Mouse (Mus musculus): ENCODE results near the gene Mink1.

The Mink1 gene

GRCm38 (mm10) chr11:70651391-70651790 is 88.7 kb downstream of the Mink1 start:
- in situ Hi-C loops (cut with MboI; ENCODE audit: low sequenced_read_pairs) = no loop called here

DNA sequence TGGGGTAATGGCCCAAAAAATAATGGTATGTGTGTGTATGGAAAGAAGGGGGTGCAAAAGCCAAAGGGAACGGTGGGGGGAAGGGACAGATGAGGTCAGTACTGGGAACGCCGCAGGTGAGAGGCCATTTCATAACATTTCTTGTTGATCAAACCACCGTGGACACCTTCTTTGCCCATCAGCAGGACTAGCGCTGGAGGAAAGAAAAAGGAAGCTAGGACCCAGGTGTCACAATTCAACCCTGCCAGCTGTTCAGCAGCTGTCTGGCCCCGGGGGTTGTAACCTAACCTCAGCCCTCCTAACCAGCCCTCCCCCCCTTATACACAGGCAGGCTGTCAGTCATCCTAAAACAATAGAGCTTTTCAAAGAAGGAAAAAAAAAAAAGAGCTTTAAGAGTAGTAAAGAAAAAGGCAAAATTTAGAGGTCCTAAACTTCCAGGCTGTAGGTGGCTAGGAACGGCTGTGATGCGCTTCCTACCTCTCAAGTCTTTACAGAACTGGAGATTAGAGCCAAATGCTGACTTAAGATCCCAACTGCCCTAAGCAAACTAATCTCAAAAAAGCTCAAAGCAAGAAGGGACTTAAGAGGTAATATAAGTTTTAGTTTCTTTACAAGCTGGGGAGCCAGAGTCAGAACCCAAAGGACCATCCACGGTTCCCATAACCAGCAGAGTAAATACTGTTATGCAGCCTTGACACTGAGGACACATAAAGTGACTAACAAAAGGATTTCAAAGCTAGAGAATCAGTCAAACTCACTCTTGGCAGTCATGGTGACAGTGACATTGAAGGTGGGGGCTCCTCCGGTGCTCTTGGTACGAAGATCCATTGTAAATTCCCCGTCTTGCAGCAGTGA is 89.6 kb downstream of the Mink1 start:
- in situ Hi-C loops (cut with MboI; ENCODE audit: low sequenced_read_pairs) = no loop called here

GRCm38 (mm10) chr11:70652884-70653344 is 90.2 kb downstream of the Mink1 start:
- in situ Hi-C loops (cut with MboI; ENCODE audit: low sequenced_read_pairs) = no loop called here

GRCm38 (mm10) chr11:70653345-70654197 is 90.9 kb downstream of the Mink1 start:
- in situ Hi-C loops (cut with MboI; ENCODE audit: low sequenced_read_pairs) = no loop called here

- in situ Hi-C loops (cut with MboI; ENCODE audit: low sequenced_read_pairs) = no loop called here
These were observed 91.7 kb downstream of the Mink1 start, which contains the start of gene Pfn1 for GRCm38 (mm10) chr11:70654198-70654922. Pfn1 (minus strand) TSS chr11:70654644.

DNA sequence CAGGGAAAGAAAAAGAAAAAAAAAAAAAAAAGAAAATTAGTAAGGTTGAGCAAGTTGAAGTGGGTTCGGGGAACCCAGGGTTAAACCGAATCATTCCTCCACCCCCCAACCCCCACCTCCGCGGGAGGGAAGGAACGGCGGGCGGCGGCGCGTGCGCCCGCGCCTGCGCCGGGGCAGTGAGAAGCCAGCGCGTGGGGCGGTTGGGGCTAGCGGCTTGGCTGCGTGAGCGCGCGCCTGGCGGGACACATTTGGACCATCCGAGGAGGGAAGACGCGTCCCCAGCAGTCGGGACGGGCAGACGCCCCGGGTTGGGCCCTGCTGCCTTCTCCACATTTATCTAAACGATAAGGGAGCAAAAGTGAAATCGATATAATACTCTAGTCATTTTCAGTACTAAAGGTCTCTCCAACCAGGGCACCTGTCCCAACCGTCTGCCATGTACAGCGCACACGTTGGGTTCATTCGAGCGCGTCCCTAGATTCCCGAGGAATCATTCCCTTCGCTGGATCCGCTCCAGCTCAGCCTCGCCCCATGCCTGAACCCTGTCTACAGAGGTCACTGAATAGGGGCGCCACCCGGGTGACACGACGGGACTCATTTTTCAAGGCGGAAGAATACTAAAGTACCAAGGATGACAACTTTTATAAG is 92.4 kb downstream of the Mink1 start:
- in situ Hi-C loops (cut with MboI; ENCODE audit: low sequenced_read_pairs) = no loop called here

DNA sequence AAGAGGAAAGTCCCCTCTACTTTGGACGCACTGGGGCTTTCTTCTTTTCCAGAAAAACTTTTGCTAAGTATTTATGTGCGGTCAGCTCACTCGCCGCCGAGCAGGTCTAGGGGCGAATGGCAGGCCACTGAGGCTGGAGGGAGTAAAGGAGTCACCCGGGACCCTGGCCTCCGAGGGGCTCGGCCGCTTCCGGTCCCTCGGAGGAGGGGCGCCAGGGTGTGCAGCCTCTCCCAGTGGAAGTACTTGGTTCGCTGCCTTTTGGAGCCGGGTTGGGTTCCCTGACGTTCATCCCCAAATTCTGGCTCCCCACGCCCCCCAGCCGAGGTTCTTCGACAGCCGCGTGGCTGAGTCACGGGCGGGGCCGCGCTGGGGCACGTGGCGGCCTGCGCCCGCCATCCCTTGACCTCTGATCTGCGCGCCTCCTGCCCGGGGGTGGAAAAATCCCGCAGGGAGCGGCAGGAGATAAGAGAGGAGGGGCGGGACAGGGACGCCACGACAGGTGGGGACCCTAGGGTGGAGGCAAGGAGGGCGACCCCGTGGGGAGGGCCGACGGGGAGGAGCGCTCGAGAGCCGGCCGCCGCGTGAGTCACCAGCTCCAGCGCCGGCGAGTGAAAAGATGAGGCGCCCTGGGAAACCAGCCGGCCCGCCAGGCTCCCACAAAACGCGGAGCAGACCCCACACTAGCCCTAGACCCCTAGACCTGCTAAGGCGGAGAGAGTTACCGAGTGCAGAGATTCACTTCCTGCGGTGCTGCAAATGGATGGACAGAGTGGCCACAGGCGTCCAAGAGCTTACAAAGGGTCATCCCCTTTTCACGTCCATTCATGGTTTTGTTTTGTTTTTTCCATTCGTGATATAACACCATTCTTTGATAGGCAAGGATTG is 93.1 kb downstream of the Mink1 start:
- in situ Hi-C loops (cut with MboI; ENCODE audit: low sequenced_read_pairs) = no loop called here

- in situ Hi-C loops (cut with MboI; ENCODE audit: low sequenced_read_pairs) = no loop called here
These were observed 93.8 kb downstream of the Mink1 start for GRCm38 (mm10) chr11:70656456-70656927.

- in situ Hi-C loops (cut with MboI; ENCODE audit: low sequenced_read_pairs) = no loop called here
These were observed 94.3 kb downstream of the Mink1 start, which contains the start of gene Eno3 for GRCm38 (mm10) chr11:70656964-70657363. Eno3 (plus strand) TSS chr11:70657202.

- in situ Hi-C loops (cut with MboI; ENCODE audit: low sequenced_read_pairs) = no loop called here
These were observed 94.9 kb downstream of the Mink1 start for GRCm38 (mm10) chr11:70657573-70657972.

DNA sequence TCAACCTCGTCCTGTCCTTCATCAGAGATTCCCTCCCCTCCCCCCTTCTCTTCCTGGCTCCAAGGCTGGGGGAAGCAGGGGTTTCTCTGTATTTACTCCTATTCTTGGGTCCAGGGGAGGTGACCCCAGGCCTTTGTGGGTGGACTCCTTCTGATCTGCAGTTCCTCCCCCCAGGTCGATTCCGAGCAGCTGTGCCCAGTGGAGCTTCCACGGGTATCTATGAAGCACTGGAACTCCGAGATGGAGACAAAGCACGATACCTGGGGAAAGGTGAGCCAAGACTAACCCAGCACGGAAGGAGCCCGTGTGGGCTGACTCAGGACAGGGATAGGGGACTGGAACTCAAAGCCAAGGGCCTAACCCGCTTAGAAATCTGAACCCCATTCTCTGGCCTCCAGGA is 95.3 kb downstream of the Mink1 start:
- in situ Hi-C loops (cut with MboI; ENCODE audit: low sequenced_read_pairs) = no loop called here

- in situ Hi-C loops (cut with MboI; ENCODE audit: low sequenced_read_pairs) = no loop called here
These were observed 95.8 kb downstream of the Mink1 start for GRCm38 (mm10) chr11:70658521-70658920.

DNA sequence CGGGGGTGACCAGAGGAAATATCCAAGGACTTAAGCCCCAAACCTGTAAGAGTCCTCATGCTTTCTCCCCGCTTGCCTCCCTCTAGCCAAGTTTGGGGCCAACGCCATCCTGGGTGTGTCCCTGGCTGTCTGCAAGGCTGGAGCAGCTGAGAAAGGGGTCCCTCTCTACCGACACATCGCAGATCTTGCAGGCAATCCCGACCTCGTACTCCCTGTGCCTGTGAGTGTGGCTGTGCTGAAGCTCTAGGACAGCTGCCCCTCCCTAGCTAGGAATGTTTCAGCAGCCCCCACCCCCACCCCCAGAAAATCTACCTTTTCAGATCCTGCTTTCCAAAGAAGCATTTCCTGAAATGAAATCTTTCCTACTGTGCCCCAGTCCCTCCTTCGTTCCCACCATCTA is 96.3 kb downstream of the Mink1 start:
- in situ Hi-C loops (cut with MboI; ENCODE audit: low sequenced_read_pairs) = no loop called here

DNA sequence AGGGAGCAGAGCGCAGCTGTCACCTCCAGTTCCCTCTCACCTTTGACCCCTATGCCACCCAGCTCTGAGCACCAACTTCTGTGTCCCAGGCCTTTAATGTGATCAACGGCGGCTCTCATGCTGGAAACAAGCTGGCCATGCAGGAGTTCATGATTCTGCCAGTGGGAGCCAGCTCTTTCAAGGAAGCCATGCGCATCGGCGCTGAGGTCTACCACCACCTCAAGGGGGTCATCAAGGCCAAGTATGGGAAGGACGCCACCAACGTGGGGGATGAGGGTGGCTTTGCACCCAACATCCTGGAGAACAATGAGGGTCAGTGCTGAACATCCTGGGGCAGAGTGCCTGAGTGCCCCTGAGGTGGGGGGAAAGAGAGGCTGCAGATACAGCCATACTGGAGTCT is 97.9 kb downstream of the Mink1 start:
- in situ Hi-C loops (cut with MboI; ENCODE audit: low sequenced_read_pairs) = no loop called here

GRCm38 (mm10) chr11:70663101-70663500 is 100.4 kb downstream of the Mink1 start:
- in situ Hi-C loops (cut with MboI; ENCODE audit: low sequenced_read_pairs) = no loop called here

- in situ Hi-C loops (cut with MboI; ENCODE audit: low sequenced_read_pairs) = no loop called here
These were observed 101.3 kb downstream of the Mink1 start for GRCm38 (mm10) chr11:70663957-70664356.

All from CH12F3 (cell line).